Mouse (Mus musculus): ENCODE measurements around the gene Olfr109. TPM values are rescaled to one million over a fixed set of nuclear protein-coding genes. Genes with fewer than 3 reads are reported as not detected.

Gene Olfr109
- polyA plus RNA-seq, 1 experiment from 2014 or later = not detected

Other genes with a start within 250 kb of the Olfr109 start
- gene Olfr95, start 245.8 kb upstream of the Olfr109 start, polyA plus RNA-seq (2014; fragmentation: Nextera tagmentation; extraction: Ambion mirVana) = not detected in 2 replicates
- not detected in 2 replicates for gene Olfr96, start 238.8 kb upstream of the Olfr109 start, polyA plus RNA-seq (2014; fragmentation: Nextera tagmentation; extraction: Ambion mirVana)
- not detected in 2 replicates for gene Olfr97, start 221.6 kb upstream of the Olfr109 start, polyA plus RNA-seq (2014; fragmentation: Nextera tagmentation; extraction: Ambion mirVana)
- not detected in 2 replicates for gene Olfr98, start 195.2 kb upstream of the Olfr109 start, polyA plus RNA-seq (2014; fragmentation: Nextera tagmentation; extraction: Ambion mirVana)
- 1.1 and 2.1 TPM in 2 replicates for gene H2-M3, start 188.7 kb upstream of the Olfr109 start, polyA plus RNA-seq (2014; fragmentation: Nextera tagmentation; extraction: Ambion mirVana)
- gene Olfr99, start 175.5 kb upstream of the Olfr109 start, polyA plus RNA-seq (2014; fragmentation: Nextera tagmentation; extraction: Ambion mirVana) = not detected in 2 replicates
- gene Olfr101, start 154.6 kb upstream of the Olfr109 start, polyA plus RNA-seq (2014; fragmentation: Nextera tagmentation; extraction: Ambion mirVana) = not detected in 2 replicates
- not detected in 2 replicates for gene Olfr102, start 141.9 kb upstream of the Olfr109 start, polyA plus RNA-seq (2014; fragmentation: Nextera tagmentation; extraction: Ambion mirVana)
- gene Olfr103, start 119.2 kb upstream of the Olfr109 start, polyA plus RNA-seq (2014; fragmentation: Nextera tagmentation; extraction: Ambion mirVana) = not detected in 2 replicates
- not detected in 2 replicates for gene Olfr104-ps, start 99.3 kb upstream of the Olfr109 start, polyA plus RNA-seq (2014; fragmentation: Nextera tagmentation; extraction: Ambion mirVana)
- gene Olfr105-ps, start 79.9 kb upstream of the Olfr109 start, polyA plus RNA-seq (2014; fragmentation: Nextera tagmentation; extraction: Ambion mirVana) = not detected in 2 replicates
- gene Olfr106-ps, start 68.5 kb upstream of the Olfr109 start, polyA plus RNA-seq (2014; fragmentation: Nextera tagmentation; extraction: Ambion mirVana) = not detected in 2 replicates
- not detected in 2 replicates for gene Olfr107, start 59.7 kb upstream of the Olfr109 start, polyA plus RNA-seq (2014; fragmentation: Nextera tagmentation; extraction: Ambion mirVana)
- gene Olfr108, start 13.4 kb upstream of the Olfr109 start, polyA plus RNA-seq (2014; fragmentation: Nextera tagmentation; extraction: Ambion mirVana) = not detected in 2 replicates
- not detected in 2 replicates for gene H2-M2, start 24.6 kb downstream of the Olfr109 start, polyA plus RNA-seq (2014; fragmentation: Nextera tagmentation; extraction: Ambion mirVana)
- not detected in 2 replicates for gene Olfr110, start 33.6 kb downstream of the Olfr109 start, polyA plus RNA-seq (2014; fragmentation: Nextera tagmentation; extraction: Ambion mirVana)
- 0.08 TPM in 1 of 2 replicates, not detected in the other for gene Olfr111, start 49.1 kb downstream of the Olfr109 start, polyA plus RNA-seq (2014; fragmentation: Nextera tagmentation; extraction: Ambion mirVana)
- gene Olfr112, start 110.5 kb downstream of the Olfr109 start, polyA plus RNA-seq (2014; fragmentation: Nextera tagmentation; extraction: Ambion mirVana) = not detected in 2 replicates
- gene Olfr113, start 118.7 kb downstream of the Olfr109 start, polyA plus RNA-seq (2014; fragmentation: Nextera tagmentation; extraction: Ambion mirVana) = not detected in 2 replicates
- not detected in 2 replicates for gene Olfr114, start 133.8 kb downstream of the Olfr109 start, polyA plus RNA-seq (2014; fragmentation: Nextera tagmentation; extraction: Ambion mirVana)
- not detected in 2 replicates for gene Olfr115, start 168.2 kb downstream of the Olfr109 start, polyA plus RNA-seq (2014; fragmentation: Nextera tagmentation; extraction: Ambion mirVana)
- not detected in 2 replicates for gene Olfr116, start 168.3 kb downstream of the Olfr109 start, polyA plus RNA-seq (2014; fragmentation: Nextera tagmentation; extraction: Ambion mirVana)
- not detected in 2 replicates for gene Olfr117, start 204.9 kb downstream of the Olfr109 start, polyA plus RNA-seq (2014; fragmentation: Nextera tagmentation; extraction: Ambion mirVana)
- not detected in 2 replicates for gene Olfr118, start 208.1 kb downstream of the Olfr109 start, polyA plus RNA-seq (2014; fragmentation: Nextera tagmentation; extraction: Ambion mirVana)
- gene Olfr119, start 237.6 kb downstream of the Olfr109 start, polyA plus RNA-seq (2014; fragmentation: Nextera tagmentation; extraction: Ambion mirVana) = not detected in 2 replicates